Mouse (Mus musculus) liver, embryonic 14.5 days (tissue): ENCODE results near the gene Gm11034. TPM values are rescaled to one million over a fixed set of nuclear protein-coding genes. Genes with fewer than 3 reads are reported as not detected.

Experiments used
- ATAC-seq: fragments of 200-750 bp; cut with Nextera tagmentation; 2 replicates; pipeline ENCODE4 v1.8.0; 2017; ENCODE audit warnings: moderate number of reproducible peaks, mild to moderate bottlenecking, moderate library complexity; ENCODE audit not compliant: insufficient read depth
- DNase-seq, 3 experiments: peaks; one replicate each; pipeline ENCODE4 v3.0.0-alpha.2; 2012 to 2013; ENCODE audit warnings: low read depth in 3 of 3, low spot score in 3 of 3
- H3K27ac ChIP-seq: fragments of 300-500 bp; sonication (generic); 2 replicates; pipeline ENCODE4 v1.5.1; 2014; ENCODE audit warnings: moderate library complexity, mild to moderate bottlenecking, control low read depth, inconsistent platforms
- H3K27me3 ChIP-seq: fragments of 300-500 bp; sonication (generic); 2 replicates; pipeline ENCODE4 v1.6.1; 2014; ENCODE audit warnings: mild to moderate bottlenecking, low read length, moderate library complexity; ENCODE audit not compliant: control insufficient read depth, insufficient read depth
- H3K36me3 ChIP-seq: fragments of 300-500 bp; sonication (generic); replicated peaks from 2 replicates; pipeline ENCODE4 v1.6.1; 2014; ENCODE audit warnings: low read depth; ENCODE audit not compliant: control insufficient read depth, insufficient read depth
- H3K4me1 ChIP-seq, 2 experiments: fragments of 200-500 bp in 1 of 2; fragments of 300-500 bp in 1 of 2; sonication (generic) in 1 of 2; replicated peaks; 2 replicates each; pipeline ENCODE4 v1.6.1; 2012 to 2014; ENCODE audit warnings: antibody characterized with exemption in 1 of 2, inconsistent platforms in 1 of 2, low read length in 1 of 2; ENCODE audit not compliant: control insufficient read depth in 2 of 2, insufficient read depth in 2 of 2
- H3K4me2 ChIP-seq: fragments of 300-500 bp; sonication (generic); 2 replicates; pipeline ENCODE4 v1.6.1; 2014; ENCODE audit warnings: low read depth, mild to moderate bottlenecking, control low read depth, moderate library complexity
- H3K4me3 ChIP-seq, 2 experiments: fragments of 200-500 bp in 1 of 2; fragments of 300-500 bp in 1 of 2; sonication (generic) in 1 of 2; 2 replicates each; pipeline ENCODE4 v1.5.1; 2012 to 2014; ENCODE audit warnings: low read depth in 2 of 2, low read length in 2 of 2, mild to moderate bottlenecking in 2 of 2, control low read depth in 1 of 2, inconsistent platforms in 1 of 2, moderate library complexity in 1 of 2; ENCODE audit not compliant: insufficient read depth in 1 of 2
- H3K9ac ChIP-seq: fragments of 300-500 bp; sonication (generic); replicated peaks from 2 replicates; pipeline ENCODE4 v1.6.1; 2014; ENCODE audit warnings: mild to moderate bottlenecking, control low read depth, moderate library complexity
- H3K9me3 ChIP-seq: fragments of 300-500 bp; sonication (generic); 2 replicates; pipeline ENCODE4 v1.6.1; 2016; ENCODE audit warnings: low read length, mixed read lengths; ENCODE audit not compliant: control insufficient read depth
- CTCF ChIP-seq: IDR thresholded peaks from 2 replicates; pipeline ENCODE4 v1.5.1; 2016; ENCODE audit warnings: antibody characterized with exemption, low read depth, control low read depth
- EP300 ChIP-seq: IDR thresholded peaks from 2 replicates; pipeline ENCODE4 v1.6.1; 2016; ENCODE audit warnings: antibody characterized with exemption, low read depth
- WGBS: fragments of 180-500 bp; shearing (Covaris S2); extraction: QIAGEN DNeasy Blood & Tissue Kit; methylation state at CpG from one replicate; pipeline ENCODE4 v1.1.7; 2014; ENCODE audit not compliant: insufficient replicate concordance; 5-methylcytosine and 5-hydroxymethylcytosine counted together
- polyA plus RNA-seq, 2 experiments: library from polyadenylated mRNA; depleted of rRNA in 1 of 2; stranded (reverse) in 1 of 2; unstranded in 1 of 2; fragments of >200 nt; fragmentation: Nextera tagmentation in 1 of 2; extraction: Ambion mirVana in 1 of 2; gene quantifications; 2 replicates each; pipeline versions ENCODE4 v1.2.1 to v1.2.3; 2012 to 2014

The Gm11034 gene
- polyA plus RNA-seq, 2 experiments: not detected

GRCm38 (mm10) chr8:72220758-72221157, 7.3 kb upstream of the Gm11034 start:
- H3K9me3 ChIP-seq: no peaks in the 10 kb centered on the region
- no peak overlapping the region for H3K27ac ChIP-seq
- H3K27me3 ChIP-seq: no peaks in the 10 kb centered on the region
- peaks cover 25% of the 10 kb centered on the region for H3K36me3 ChIP-seq
- no peak for ATAC-seq
- peak overlapping the region; percentile 74 for H3K9ac ChIP-seq
- TF ChIP-seq CTCF (peak; percentile 68), EP300 (no peak)
- peaks cover 2 to 9% of the 10 kb centered on the region in 2 experiments; a peak in 3 of 4 replicates for H3K4me1 ChIP-seq
- DNase-seq: no peak
- H3K4me3 ChIP-seq: peak overlapping the region; percentile 78 to 97
- peak overlapping the region; percentile 87 for H3K4me2 ChIP-seq
- WGBS: 66% methylated on average over 4 of the region's 4 CpGs

- ATAC-seq (peak; percentile 98), DNase-seq (peak; percentile 97 to 98 (median 98))
- Histone ChIP-seq H3K27me3 (no peaks in the 10 kb centered on the region), H3K9ac (peak within 1 kb of the TSS; percentile 74), H3K9me3 (no peaks in the 10 kb centered on the region), H3K27ac (peak within 1 kb of the TSS; percentile 66), H3K4me3 (peak within 1 kb of the TSS; percentile 78 to 97), H3K36me3 (peaks cover 25% of the 10 kb centered on the region), H3K4me1 (peaks cover 2 to 9% of the 10 kb centered on the region in 2 experiments; a peak in 3 of 4 replicates), H3K4me2 (peak within 1 kb of the TSS; percentile 87)
- WGBS: 9% methylated on average over 39 of the region's 39 CpGs
- TF ChIP-seq EP300 (no peak), CTCF (no peak)
Measured at GRCm38 (mm10) chr8:72219541-72220363, 6.3 kb upstream of the Gm11034 start, which contains the start of gene Fam32a. Fam32a (plus strand) TSS chr8:72219730.

GRCm38 (mm10) chr8:72218781-72219540, 5.5 kb upstream of the Gm11034 start:
- TF ChIP-seq CTCF (no peak), EP300 (no peak)
- Histone ChIP-seq H3K27ac (no peak overlapping the region), H3K36me3 (peaks cover 25% of the 10 kb centered on the region), H3K4me1 (peaks cover 2 to 9% of the 10 kb centered on the region in 2 experiments; a peak in 3 of 4 replicates), H3K27me3 (no peaks in the 10 kb centered on the region), H3K9me3 (no peaks in the 10 kb centered on the region), H3K9ac (no peak overlapping the region), H3K4me3 (peak overlapping the region; percentile 78 to 97), H3K4me2 (peak overlapping the region; percentile 87)
- 60% methylated on average over 9 of the region's 10 CpGs for WGBS
- ATAC-seq: no peak; the same call in 1 of the 2 replicates
- DNase-seq: no peak

GRCm38 (mm10) chr8:72215871-72216270, 2.4 kb upstream of the Gm11034 start:
- no peak overlapping the region for H3K4me3 ChIP-seq
- 17% methylated on average over 1 of the region's 1 CpGs for WGBS
- no peak overlapping the region for H3K27ac ChIP-seq
- no peak overlapping the region for H3K9ac ChIP-seq
- no peak overlapping the region for H3K4me2 ChIP-seq
- no peak for ATAC-seq
- DNase-seq: no peak
- no peaks in the 10 kb centered on the region for H3K9me3 ChIP-seq
- H3K4me1 ChIP-seq: peaks cover 2 to 6% of the 10 kb centered on the region in 2 experiments; a peak in 3 of 4 replicates
- no peaks in the 10 kb centered on the region for H3K27me3 ChIP-seq
- H3K36me3 ChIP-seq: no peaks in the 10 kb centered on the region
- TF ChIP-seq CTCF: no peak
- no peak for TF ChIP-seq EP300

GRCm38 (mm10) chr8:72215060-72215459, 1.6 kb upstream of the Gm11034 start:
- H3K4me1 ChIP-seq: peaks cover under 1 to 2% of the 10 kb centered on the region in 2 experiments; a peak in 3 of 4 replicates
- TF ChIP-seq EP300 (no peak), CTCF (peak; percentile 75)
- no peak for ATAC-seq
- no peak for DNase-seq
- H3K4me3 ChIP-seq: no peak overlapping the region
- no peaks in the 10 kb centered on the region for H3K36me3 ChIP-seq
- H3K9me3 ChIP-seq: no peaks in the 10 kb centered on the region
- no peaks in the 10 kb centered on the region for H3K27me3 ChIP-seq
- no peak overlapping the region for H3K27ac ChIP-seq
- no peak overlapping the region for H3K4me2 ChIP-seq
- H3K9ac ChIP-seq: no peak overlapping the region
- 44% methylated on average over 2 of the region's 2 CpGs for WGBS
